Mouse (Mus musculus): ENCODE measurements around the gene Map3k1.
"Not testable (repeated sequence)": the region's sequence is repeated elsewhere in the genome, so short reads cannot be mapped to it uniquely, and the experiment has no call there.

The Map3k1 gene

DNA sequence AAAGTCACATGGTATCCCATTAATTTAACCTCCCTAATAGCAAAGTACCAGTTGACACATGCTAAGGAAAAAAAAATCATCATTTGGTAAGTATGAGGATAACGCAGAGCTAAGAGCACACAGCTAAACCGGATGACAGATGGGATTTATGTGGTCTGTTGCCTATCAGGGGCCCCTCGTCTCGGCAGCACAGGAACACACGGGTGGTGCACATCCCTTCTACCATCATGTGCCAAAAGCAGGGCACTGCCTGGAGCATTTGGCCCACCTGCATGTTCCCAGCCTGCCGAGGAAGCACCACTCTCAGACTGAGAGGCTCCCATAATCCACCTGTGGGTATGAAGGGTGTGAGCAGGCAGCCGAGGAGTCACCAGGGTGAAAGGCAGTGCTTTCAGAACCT is 63.6 kb downstream of the Map3k1 start:
- ATAC-seq (ENCODE audit: insufficient number of reproducible peaks, low FRiP score, low TSS enrichment), result peak; percentile 65; the same call in 1 of the 2 replicates

DNA sequence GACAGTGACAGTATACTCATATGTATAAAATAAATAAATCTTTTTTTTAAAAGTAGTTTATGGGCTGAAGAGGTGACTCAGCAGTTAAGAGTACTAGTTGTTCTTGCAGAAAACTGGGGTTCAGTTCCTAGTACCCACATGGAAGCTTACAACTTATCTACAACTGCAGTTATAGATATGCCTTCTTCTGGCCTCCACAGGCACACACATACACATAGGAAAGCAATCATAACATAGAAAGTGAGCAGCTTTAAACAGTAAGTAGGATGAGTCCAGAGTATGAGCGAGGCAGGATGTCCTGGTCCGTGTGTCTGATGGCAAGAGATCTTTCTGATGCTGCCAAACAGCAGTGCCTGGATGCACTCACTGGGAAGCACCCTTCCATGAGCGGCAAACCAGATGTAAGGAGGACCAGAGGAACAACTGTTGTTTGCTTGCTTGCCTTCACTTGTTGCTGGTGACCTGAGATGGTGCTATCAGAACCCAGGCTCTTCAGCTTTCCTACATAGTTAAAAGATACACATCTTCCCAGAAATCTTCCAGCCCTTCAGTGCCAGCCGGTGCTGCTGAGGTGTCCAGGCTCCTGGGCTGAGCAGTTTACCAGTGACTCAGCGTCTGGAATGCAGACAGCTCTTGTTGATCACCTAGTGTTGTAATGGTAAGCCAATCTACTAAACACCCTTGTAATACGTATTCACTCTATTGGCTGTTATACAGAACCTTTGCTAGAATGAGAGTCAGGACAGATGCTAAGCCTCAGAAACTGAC is 64.4 kb downstream of the Map3k1 start:
- peak; percentile 32; the same call in 1 of the 2 replicates for ATAC-seq (ENCODE audit: insufficient number of reproducible peaks, low FRiP score, low TSS enrichment)

DNA sequence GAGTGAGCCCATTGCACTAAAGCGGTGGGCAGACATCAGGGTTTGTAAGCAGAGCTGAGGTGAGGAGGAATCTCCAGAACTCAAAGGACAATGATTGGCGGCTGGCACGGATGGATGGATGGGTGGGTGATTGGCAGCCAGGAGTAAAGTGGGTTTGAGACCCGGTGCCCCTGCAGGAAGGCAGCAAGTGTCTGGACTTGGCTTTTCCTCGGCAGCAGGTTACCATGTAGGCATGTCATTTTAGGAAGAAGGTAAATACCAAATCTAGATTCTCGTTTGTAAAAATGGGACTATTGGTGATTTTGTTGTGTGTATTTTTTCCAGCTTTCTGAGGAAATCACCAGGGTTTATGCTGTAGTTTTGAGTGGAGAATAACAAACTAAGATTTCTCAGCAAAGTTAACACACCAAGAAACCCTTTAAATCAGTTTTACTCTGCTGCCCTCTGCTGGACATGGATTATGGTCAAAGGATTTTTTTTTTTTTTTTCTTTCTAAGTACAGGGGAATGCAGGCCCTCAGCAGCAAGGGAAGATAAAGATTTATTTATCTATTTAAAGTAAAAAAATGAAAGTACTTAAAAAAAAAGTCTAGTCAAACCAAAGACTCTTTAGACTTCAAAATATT is 66.7 kb downstream of the Map3k1 start:
- peak; percentile 45; the same call in 1 of the 2 replicates for ATAC-seq (ENCODE audit: insufficient number of reproducible peaks, low FRiP score, low TSS enrichment)

DNA sequence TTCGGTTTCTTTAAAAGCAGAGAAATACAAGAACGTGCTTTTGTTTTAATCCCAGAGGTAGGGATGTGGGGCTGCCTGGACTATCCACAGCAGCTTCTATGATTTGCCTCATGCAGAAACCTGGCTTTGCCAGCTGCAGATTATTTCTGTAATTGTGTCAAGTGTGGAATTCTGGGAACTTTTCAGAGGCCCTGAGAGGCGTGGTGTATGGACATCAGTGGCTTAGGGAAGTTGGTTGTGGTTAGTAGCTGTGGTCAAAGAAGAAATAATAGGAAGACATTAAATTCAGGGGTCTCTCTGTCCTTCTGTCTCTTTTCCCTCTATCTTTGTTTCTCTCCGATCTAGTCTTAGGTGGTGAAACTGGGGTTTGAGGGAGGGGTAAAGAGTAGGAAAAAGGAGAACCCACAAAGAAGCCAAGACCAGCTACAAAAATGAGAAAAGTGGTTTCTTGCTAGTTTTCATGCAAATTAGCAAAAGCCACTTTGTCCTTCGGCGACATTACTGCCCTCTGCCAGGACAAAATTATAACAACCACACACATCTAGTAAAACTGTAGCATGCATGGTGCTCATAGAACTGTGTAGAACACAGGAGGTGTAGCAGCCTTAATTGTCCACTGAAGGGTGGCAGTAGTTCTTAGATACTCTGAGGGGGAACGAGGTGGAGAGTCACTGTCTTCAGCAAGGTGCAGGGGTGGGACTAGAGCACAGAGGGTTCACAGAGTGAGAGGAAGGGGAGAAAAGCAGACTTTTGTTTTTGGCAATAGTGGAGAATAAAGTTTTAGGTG is 67.4 kb downstream of the Map3k1 start:
- no peak for ATAC-seq (ENCODE audit: insufficient number of reproducible peaks, low FRiP score, low TSS enrichment)

DNA sequence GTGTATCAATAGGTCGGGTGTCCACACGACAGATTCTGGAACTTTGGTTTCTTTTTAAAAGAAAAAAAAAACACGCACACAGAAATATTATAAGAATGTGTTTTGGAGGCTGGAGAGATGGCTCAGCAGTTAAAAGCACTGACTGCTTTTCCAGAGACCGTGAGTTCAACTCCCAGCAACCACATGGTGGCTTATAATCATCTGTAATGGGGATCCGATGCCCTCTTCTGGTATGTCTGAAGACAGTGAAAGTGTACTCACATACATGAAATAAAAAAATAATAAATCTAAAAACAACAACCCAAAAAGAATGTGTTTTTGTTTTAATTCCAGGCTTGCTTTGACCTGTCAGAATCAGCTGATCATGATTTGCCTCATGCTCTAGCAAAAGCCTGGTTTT is 81.9 kb downstream of the Map3k1 start:
- ATAC-seq (ENCODE audit: insufficient number of reproducible peaks, low FRiP score, low TSS enrichment), result no peak

DNA sequence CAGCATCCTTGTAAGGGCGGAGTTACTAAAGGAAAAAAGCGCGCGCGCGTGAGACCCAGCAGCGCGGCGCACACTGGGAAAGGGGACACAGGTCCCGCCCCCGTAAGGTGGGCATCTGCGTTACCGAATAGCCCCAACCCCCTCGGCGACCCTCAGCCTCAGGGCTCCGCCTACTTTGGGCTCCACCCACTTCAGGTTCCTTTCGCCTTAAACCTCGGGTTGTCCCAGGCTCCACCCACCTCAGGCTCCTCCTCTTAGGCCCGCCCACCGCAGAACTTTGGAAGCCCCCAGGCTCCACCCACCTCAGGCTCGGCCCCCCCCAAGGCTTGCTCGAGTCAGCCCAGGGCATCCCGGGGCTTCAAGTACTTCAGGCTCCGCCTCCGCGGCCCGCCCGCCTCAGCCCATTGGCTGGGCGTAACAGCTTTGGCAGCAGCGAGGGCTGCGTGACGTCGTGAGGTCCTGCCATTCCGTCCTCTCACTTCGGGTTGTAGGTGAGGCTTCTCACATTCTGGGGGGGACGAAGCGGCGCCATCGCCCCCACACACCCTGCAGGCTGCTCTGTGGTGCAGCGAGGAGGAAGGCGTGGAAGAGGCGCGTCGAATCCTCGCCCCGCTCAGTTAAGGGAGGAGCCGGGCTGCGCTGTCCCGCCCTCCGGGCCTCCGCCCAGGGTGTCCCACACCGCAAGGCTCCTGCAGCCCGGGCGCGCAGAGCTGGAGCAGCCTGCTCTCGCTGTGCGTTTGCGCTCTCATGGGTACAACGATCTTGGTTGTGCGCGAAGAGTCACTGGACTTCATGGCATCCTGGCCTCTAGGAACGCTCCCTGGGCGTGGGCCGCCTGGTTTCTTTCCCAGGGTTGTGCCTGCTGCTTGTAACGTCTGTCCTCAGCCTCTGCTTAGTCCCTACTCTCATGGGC is 83.4 kb downstream of the Map3k1 start:
- ATAC-seq (ENCODE audit: insufficient number of reproducible peaks, low FRiP score, low TSS enrichment), result peak; percentile 98

DNA sequence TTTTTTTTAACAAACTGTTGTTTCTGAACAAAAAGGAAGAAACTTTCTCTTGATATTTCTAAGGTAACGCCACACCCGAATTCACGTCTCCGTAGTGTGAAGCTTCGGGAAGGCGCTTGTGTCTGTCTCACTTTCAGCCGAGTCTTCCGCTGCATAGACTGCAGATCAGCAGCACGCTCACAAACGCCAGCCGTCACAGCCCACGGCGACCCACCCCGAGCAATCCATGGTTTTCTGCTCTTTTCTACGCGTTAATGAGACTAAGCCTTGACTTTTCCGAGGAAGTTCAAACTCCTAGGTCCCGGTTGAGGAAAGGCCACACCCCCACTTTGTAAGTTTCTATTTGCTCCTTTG is 84.0 kb downstream of the Map3k1 start:
- peak; percentile 28; the same call in 1 of the 2 replicates for ATAC-seq (ENCODE audit: insufficient number of reproducible peaks, low FRiP score, low TSS enrichment)

DNA sequence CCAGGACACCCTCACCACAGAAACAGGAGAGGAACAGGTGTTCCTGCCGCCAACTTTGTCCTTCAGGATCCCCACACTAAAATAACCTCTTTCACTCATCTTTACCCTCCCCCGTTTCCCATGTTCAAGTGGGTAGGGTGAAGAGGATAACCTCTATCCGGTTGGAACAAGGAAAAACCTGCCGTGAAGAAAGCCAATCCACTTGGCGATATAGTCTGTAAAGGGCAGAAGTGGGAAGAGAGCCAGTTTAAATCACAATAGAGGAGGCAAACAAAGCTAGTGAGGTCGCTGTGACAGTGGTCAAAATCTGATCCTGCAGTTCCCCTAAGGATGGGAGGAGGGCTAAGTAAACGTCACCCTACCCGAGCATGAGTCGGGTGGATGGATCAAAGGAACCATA is 89.1 kb downstream of the Map3k1 start:
- ATAC-seq (ENCODE audit: insufficient number of reproducible peaks, low FRiP score, low TSS enrichment), result peak; percentile 26; the same call in 1 of the 2 replicates

DNA sequence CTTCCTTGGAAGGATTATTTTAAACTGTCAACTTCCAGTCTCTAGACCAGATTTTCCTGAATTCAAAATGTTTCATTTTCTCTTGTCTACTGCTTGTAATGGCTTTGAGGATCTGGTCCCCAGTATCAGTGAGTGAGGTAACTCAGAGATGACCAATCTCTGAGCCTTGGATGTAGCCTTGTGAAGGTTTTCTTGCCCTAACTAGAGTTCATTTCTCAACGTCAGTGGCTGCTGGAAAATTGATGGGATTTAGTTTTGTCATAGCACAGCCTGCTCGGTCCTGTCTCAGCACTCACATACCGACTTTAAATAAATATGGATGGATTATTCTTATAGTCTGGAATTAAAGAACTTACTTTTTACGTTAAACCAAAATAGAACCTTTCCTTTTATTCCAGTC is 98.3 kb downstream of the Map3k1 start:
- no peak for ATAC-seq (ENCODE audit: insufficient number of reproducible peaks, low FRiP score, low TSS enrichment)

DNA sequence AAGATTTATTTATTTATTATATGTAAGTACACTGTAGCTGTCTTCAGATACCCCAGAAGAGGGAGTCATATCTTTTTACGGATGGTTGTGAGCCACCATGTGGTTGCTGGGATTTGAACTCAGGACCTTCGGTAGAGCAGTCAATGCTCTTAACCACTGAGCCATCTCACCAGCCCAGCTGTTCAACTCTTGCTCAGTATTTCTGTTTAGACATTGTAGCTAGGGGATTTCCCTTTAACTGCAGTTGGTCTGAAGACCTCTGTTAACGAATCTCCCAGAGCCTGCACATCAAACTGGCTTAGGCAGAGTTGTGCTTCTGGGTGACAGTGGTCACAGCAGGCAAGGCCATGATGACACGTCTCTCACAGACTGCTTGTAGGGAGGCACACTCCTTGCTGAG is 104.8 kb downstream of the Map3k1 start:
- ATAC-seq (ENCODE audit: insufficient number of reproducible peaks, low FRiP score, low TSS enrichment), result not testable (repeated sequence)

DNA sequence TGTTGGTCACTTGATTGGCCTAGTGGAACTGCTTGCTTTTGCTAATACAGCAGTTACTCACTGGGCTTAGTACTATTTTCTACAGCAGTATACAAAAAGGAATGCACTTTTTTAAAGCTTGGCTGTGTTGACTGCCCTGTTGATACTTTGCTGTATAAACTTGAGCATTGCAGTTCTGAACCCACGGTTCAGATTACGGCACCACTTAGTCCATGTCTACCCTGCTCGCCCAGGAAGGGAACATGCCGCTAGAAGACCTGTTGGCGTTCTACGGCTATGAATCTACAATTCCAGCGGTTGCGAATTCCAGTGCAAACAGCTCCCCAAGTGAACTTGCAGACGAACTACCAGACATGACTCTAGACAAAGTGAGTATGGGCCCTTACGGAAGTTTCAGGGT is 105.4 kb downstream of the Map3k1 start:
- ATAC-seq (ENCODE audit: insufficient number of reproducible peaks, low FRiP score, low TSS enrichment), result no peak

All from cerebellum, adult (tissue).